Mouse (Mus musculus) natural killer cell, adult 2 months (primary cell): ENCODE results near the gene Fam210b.

Experiments used
- DNase-seq, 2 experiments: peaks; one replicate each; pipeline ENCODE4 v3.0.0; 2022; ENCODE audit warnings: low spot score in 2 of 2

Gene Fam210b

DNA sequence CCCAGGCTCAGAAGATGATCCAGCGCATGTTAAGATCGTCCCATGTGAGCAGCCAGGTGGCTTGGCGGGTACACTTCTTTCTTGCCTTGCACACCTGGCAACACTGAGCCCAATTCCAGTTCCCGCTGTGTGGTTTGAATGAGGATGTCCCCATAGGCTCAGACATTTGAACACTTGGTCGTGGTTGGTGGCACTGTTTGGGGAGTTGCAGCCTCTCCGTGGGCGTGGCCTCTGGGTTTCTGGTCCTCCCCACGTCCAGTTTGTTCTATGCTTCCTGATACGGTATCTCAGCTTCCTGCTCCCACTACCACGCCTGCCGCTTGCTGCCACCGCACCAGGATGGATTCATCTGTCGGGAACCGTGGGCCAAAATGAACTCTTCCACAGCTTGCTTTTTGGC is 4.4 kb downstream of the Fam210b start:
- DNase-seq: no peak

DNA sequence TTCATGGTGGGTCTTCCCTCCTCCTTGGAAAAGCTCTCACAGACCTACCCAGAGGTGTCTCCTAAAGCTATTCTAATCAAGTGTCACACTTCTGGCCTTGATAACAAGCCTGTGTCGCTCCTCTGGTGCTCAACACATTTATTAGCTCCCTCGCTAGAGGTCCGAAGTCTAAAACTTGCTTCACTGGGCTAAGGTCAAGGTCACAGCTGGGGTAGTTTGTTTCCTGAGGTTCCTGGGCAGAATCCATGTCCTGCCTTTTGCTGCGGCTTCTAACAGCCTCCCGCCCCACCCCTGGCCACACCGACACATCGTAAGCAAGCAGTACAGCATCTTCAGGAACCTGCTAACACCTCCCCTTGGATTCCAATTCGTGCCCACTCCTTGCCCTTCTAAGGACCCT is 5.4 kb downstream of the Fam210b start:
- DNase-seq: no peak

GRCm38 (mm10) chr2:172353218-172353617 is 7.9 kb downstream of the Fam210b start:
- DNase-seq: no peak

DNA sequence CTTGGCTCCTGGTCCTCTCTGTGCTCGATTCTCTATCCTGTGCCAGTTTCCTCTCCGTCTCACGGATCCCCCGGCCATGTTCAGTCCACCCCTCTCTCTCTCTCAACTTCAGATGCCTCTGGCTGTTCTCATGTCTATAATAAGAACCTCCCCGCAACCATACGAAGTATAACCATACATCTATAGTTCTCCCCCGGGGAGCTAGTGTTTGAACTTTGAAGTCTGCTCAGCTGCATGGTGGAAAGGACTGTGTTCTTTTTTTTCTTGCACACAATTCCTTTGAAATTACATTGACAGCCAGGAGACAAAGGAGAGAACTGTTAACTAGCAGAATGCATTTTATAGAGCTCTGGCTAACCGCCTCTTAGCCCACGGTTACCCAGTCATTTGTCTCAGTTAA is 9.4 kb downstream of the Fam210b start:
- DNase-seq: no peak

- DNase-seq: no peak
Observed at GRCm38 (mm10) chr2:172355833-172356232, 10.5 kb downstream of the Fam210b start.

- DNase-seq: no peak
Observed at GRCm38 (mm10) chr2:172363176-172363575, 17.8 kb downstream of the Fam210b start.

DNA sequence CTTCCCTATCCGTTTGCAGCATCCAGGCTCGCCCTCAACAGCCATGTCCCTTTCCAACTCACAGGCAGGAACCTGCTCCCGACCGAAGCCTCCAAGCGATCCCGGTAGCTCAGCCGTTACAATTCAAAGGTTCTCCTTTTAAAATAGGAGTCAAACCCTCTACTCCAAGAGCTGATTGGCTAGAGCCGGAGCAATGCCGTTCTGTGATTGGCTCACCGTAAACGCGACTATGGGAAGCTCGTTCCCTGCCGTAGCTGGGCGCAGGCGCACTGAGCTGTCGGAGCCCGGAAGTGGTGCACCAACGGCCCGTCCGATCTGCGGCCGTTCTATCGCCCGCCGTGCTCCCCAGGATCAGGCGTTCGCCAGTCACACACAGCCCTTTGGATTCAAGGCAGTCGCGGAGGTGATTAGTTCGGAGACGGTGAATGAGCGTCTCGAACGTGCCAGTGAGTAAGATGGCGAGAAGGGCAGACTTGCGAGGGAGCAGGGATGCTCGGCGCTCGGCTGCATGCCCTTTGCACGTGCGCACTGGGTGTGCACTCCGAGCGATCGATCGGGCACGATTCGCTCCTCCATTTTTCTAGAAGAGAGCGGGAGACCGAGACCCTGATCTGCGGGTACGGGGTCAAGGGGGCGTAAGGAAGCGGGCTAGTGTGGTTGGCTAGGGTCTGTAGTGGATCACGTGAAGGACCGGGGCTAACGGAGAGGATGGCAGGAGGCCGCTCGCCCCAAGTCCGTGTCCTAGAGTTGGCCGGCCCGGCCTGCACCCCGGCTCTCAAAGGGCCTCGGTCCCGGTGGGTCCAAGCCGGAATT is 25.3 kb downstream of the Fam210b start, which contains the start of the genes Aurka and Cstf1:
Aurka (minus strand) TSS at position 125 of the 813 bp plus-strand sequence.
Cstf1 (plus strand) TSS at position 271 of the 813 bp plus-strand sequence.
- DNase-seq: peak; percentile 93

DNA sequence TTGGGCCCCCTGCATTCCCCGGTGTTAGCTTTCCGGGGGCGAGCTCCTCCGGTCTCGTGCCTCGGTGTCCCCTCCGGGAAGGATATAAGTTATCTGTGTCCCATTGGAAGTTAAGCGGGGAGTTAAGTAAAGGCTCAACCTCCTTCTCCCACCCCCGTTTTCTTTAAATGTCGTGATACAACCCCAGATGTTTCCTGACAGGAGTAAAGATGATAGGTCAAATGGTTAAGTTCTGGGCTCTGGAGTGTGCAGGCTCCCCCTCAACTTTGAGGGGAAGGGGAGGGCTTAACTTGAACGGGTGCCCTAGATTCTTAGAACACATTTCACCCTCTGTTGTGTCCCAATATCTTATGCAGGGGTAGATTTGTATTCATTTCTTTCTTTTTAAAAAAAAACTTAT is 25.9 kb downstream of the Fam210b start:
- DNase-seq: no peak

GRCm38 (mm10) chr2:172376551-172376950 is 31.2 kb downstream of the Fam210b start:
- DNase-seq: no peak

GRCm38 (mm10) chr2:172376999-172377515 is 31.7 kb downstream of the Fam210b start:
- DNase-seq: no peak

GRCm38 (mm10) chr2:172378332-172378731 is 33.0 kb downstream of the Fam210b start:
- DNase-seq: peak; percentile 17 to 66

- DNase-seq: no peak
Observed at GRCm38 (mm10) chr2:172380513-172380912, 35.1 kb downstream of the Fam210b start.

DNA sequence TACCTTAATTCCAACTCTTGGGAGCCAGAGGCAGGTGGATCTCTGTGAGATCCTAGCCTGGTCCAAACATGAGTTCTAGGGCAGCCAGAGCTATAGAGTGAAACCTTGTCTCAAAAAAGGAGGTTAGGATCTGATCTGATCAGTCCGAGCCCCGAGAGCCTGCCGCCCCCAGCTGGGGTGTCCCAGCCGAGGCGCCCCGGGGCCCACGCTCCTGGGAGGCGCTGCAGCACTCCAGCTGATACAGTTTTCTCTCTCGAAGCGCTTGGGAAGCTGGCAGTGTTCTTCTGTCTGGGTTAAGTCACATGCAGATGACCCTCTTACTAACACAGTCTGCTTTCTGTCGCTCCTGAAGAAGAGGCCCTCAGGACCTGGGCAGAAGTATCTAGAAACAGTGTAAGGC is 36.0 kb downstream of the Fam210b start:
- DNase-seq: no peak

DNA sequence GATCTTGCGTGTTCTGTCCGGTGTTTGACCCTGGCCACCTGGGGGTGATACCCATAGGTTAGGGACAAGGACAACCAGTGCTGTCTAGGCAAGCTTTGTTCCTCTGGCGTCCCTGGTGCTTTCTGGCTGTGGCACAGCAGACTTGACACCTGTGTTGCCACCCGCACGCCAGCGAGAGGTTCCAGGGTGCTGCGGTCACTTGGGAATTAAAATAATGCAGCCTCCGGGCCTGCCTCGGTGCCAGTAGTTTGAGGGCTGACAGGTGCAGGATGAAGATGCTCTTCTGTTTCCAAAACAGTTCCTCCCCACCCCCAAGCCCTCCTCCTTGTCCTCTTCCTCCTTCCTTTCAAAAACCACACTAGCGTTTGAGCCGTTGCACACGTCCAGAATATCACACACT is 36.5 kb downstream of the Fam210b start:
- no peak for DNase-seq

GRCm38 (mm10) chr2:172384715-172385114 is 39.4 kb downstream of the Fam210b start:
- no peak for DNase-seq

- peak; percentile 29 to 41 for DNase-seq
Observed at GRCm38 (mm10) chr2:172390341-172390740, 45.0 kb downstream of the Fam210b start.

- DNase-seq: no peak
Observed at GRCm38 (mm10) chr2:172392041-172392521, 46.7 kb downstream of the Fam210b start.

GRCm38 (mm10) chr2:172393391-172394051 is 48.2 kb downstream of the Fam210b start, which contains the start of gene Cass4:
TSS of gene Cass4 (plus strand) at chr2:172393794.
- DNase-seq: peak; percentile 30 to 65

- no peak for DNase-seq
Observed at GRCm38 (mm10) chr2:172394052-172394392, 48.7 kb downstream of the Fam210b start.

DNA sequence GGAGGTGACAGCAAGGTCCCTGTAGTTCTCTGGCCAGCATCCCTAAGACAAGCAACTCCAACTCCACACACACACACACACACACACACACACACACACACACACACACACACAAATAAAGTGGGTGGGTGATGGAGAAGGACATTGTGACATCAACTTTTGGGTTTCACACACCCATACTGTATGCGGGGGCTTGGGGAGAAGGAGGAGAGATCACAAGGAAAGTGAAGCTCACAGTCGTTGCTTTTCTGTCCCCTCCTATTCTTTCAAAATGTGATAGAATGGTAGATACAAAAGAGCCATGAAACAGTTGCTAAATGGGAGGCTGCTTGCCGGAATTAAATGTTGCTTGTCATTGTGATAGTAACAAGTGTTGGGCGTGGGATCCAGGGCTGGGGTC is 49.3 kb downstream of the Fam210b start:
- no peak for DNase-seq

DNA sequence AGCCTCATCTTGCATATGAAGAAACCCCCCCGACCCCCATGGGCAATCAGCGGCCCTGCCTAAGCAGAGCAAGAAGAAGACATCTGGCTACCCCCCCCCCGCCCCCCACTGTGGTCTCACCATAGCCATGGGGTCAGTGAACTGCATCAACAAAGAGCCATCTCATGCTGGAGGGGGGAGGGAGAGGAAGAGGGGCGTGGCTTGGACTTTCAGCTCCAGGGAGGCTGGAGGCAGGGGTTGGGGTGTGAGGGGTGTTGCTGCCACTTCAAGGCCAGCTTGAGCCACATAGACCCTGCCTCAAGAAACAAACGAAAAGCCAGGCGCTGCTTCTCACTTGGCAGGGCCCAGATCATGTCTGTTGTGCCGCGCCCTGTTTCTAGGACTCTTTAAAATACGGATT is 50.6 kb downstream of the Fam210b start:
- DNase-seq: no peak

- DNase-seq: peak; percentile 28 to 61
Observed at GRCm38 (mm10) chr2:172399901-172400300, 54.5 kb downstream of the Fam210b start.
